Mouse (Mus musculus): Measurements from ENCODE around the gene 4930544G11Rik.

The 4930544G11Rik gene

DNA sequence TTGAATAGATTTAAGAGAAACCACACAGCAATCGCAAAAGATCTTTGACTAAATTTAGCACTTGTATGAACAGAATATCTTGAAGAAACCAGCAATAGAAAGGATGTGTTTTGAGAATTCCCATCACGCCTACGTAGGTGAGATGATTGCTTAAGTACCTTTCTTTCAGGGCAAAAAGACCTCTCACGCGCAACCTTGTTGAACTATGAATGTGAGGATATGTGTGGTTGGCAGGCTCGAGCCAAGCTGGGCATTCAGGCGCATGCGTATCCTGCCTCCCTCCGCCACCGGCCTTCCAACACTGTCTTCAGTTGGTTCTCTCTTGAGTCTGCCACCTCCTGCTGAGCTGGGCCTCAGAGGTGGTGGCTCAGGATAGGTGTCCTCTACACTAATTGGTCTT, at the start of gene 4930544G11Rik:
4930544G11Rik (plus strand) TSS at position 301 of the 400 bp plus-strand sequence.
- DNase-seq (ENCODE audit: low spot score): no peak

DNA sequence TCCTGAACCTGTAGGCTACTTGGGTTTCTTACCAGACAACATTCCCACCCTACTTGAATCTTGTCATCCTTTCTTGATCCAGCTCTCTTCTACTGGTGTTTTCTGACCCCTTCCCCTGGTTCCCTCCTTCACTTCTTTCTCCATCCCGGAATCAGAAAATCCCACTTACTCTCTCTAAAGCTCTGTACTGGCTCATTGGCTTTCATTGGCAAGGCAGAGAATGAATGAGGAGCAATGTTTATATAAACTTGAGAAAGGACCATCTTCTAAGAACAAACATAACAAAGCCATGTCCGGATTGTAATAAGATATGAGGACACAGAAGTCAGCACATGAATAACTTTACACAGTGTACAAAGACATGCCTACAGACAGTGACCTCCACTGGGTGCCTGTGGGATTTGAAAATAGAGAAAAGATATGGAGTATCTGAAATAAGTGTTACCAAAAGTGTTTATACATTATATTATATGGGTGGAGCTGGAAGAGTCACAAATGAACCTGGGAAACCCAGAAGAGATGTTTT, 45.7 kb upstream of the 4930544G11Rik start:
- no peak for DNase-seq (ENCODE audit: low spot score)

DNA sequence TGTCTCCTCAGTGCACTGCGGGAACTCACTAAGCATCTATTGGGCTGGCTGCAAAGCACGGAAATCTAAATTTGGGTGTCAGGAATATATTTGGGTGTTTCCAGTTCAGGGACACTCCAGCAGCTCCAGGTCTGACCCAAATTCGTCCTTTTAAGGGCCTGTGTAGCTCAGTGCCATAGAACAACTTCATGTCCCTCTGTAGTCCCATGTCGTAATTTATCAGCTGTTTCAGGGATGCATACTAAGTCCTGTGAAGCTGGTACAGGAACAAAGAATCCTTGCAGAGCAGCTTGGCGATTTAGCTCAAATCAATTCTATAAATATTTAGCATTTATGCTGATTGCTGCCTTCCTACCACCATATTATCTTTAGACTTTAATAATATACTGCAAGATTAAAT, 37.0 kb upstream of the 4930544G11Rik start:
- no peak for DNase-seq (ENCODE audit: low spot score)

- no peak for DNase-seq (ENCODE audit: low spot score)
These were observed 30.7 kb upstream of the 4930544G11Rik start for GRCm38 (mm10) chr6:65921703-65922102.

- no peak for DNase-seq (ENCODE audit: low spot score)
These were observed 28.8 kb upstream of the 4930544G11Rik start for GRCm38 (mm10) chr6:65923501-65924084.

- DNase-seq (ENCODE audit: low spot score): no peak
These were observed 26.6 kb upstream of the 4930544G11Rik start for GRCm38 (mm10) chr6:65925737-65926333.

DNA sequence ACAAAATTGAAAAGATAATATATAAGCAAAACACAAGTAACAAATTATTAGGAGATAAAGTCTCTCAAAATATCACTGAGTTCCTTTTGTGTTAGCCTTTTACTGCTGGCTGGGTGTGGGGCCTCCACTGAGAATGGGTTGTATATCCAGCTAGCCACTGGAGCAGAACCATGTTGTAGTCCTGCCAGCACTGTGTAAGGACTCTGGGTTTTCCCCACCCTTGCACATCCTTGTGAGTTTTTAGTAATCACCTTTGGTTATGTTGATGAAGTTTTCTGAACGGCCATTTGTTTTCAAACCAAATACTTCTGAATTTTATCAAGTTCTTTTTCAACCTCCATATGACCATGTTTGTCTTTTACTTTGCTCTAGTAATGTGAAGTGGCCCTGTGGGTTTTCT, 21.9 kb upstream of the 4930544G11Rik start:
- no peak for DNase-seq (ENCODE audit: low spot score)

GRCm38 (mm10) chr6:65932776-65933175, 19.6 kb upstream of the 4930544G11Rik start:
- no peak for DNase-seq (ENCODE audit: low spot score)

DNA sequence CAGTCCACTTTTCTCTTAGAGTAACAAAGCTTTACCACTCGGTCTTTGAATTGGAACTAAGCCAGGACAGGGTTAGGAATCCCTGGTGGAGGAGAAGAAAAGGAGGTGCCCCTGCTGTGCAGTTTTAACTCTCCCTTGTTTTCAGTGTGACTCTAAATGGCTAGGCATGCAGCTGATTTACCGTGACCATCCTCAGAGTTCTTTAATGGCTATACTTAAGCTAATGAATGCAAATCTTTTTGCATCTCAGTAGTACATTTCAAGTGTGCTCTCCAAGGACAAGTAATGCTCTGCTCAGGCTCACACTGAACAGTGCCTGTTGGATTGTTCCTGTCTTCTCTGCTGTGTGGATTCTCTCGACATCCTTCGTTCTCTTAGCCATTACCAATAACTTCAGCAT, 19.2 kb upstream of the 4930544G11Rik start:
- no peak for DNase-seq (ENCODE audit: low spot score)

GRCm38 (mm10) chr6:65935566-65936281, 16.7 kb upstream of the 4930544G11Rik start:
- DNase-seq (ENCODE audit: low spot score): no peak

GRCm38 (mm10) chr6:65950492-65950891, 1.9 kb upstream of the 4930544G11Rik start:
- no peak for DNase-seq (ENCODE audit: low spot score)

GRCm38 (mm10) chr6:65969386-65970111, 17.1 kb downstream of the 4930544G11Rik start:
- DNase-seq (ENCODE audit: low spot score): no peak

GRCm38 (mm10) chr6:65970410-65970809, 18.0 kb downstream of the 4930544G11Rik start:
- no peak for DNase-seq (ENCODE audit: low spot score)

DNA sequence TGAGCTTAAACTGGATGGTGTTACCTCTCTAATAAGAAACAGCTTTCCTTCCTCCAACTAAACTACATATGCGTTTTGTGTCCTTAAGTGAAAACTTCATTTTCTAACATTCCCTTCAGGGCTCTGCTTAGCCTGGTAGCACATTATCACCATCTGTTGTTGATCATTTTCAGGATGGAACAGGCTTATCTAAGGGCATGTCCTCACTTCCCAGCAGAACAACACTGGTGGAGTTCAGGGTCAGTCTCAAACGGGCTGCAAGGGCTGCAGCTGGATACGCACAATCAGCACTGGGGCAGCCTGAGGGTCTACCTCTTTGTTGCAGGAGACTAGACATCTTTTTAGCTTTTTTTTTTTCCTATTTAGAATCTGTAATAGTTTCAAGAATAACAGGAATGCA, 39.7 kb downstream of the 4930544G11Rik start:
- DNase-seq (ENCODE audit: low spot score): no peak

DNA sequence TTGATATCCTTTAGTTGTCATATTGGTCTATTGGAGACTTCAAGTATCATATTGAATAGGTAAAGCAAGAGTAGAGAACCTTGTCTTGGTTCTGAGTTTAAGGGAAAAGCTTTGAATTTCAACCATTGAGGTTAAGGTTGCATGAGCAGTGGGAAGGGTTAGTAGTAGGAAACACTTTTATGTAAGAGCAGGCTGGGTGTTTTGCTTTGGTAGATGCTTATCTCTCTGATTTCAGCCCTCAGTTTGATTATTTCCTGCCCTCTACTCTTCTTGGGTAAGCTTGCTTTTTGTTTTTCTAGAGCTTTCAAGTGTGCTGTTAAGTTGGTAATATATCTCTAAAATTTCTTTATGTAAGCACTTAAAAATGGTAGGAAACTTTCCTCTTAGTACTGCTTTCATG, 45.9 kb downstream of the 4930544G11Rik start:
- DNase-seq (ENCODE audit: low spot score): no peak
